ENCODE assay signal across 12 mouse cellular contexts in genomic region chr11:119766782-119767459, GRCm38 (mm10).
DNase-seq lines count a peak whose midpoint lies in the region; ATAC-seq and TF ChIP-seq lines count a peak whose summit lies in the region.
"Had no signal": no experiment of that assay in that cellular context is flagged by ENCODE, and none has a peak within 500 bp of the region (broad histone marks: within the 10 kb centered on the region; RNA-seq: fewer than 3 reads in every experiment).

No protein-coding gene starts in this region.

- H3K4me2 ChIP-seq in forebrain, embryonic 16.5 days (ENCODE audit: low read length), result no peak overlapping the region
- H3K4me2 ChIP-seq in hindbrain, embryonic 14.5 days (replicated peaks), result no peak overlapping the region
- no peak overlapping the region for H3K4me2 ChIP-seq in midbrain, postnatal 0 days (ENCODE audit: low read depth, low read length, poor library complexity, severe bottlenecking)
- H3K4me2 ChIP-seq: limb, embryonic 15.5 days had no signal

- H3K4me1 ChIP-seq in forebrain, embryonic 10.5 days, result peaks cover 23% of the 10 kb centered on the region
- H3K4me1 ChIP-seq in forebrain, embryonic 16.5 days (replicated peaks; ENCODE audit: control insufficient read depth, insufficient read depth, low read length), result peaks cover 5% of the 10 kb centered on the region
- peaks cover 17% of the 10 kb centered on the region for H3K4me1 ChIP-seq in hindbrain, embryonic 14.5 days (replicated peaks; ENCODE audit: control insufficient read depth, insufficient read depth, low read length)
- peaks cover 8% of the 10 kb centered on the region; the same call in 1 of the 2 replicates for H3K4me1 ChIP-seq in midbrain, postnatal 0 days (ENCODE audit: insufficient read depth, low read length)
- H3K4me1 ChIP-seq: limb, embryonic 15.5 days had no signal

- ATAC-seq in forebrain, embryonic 16.5 days, result no peak
- ATAC-seq in hindbrain, embryonic 14.5 days (ENCODE audit: low FRiP score), result peak; percentile 34; the same call in 1 of the 2 replicates
- ATAC-seq in midbrain, postnatal 0 days (ENCODE audit: low FRiP score), result no peak

- H3K36me3 ChIP-seq in forebrain, embryonic 10.5 days (replicated peaks), result peaks cover 18% of the 10 kb centered on the region
- no peaks in the 10 kb centered on the region for H3K36me3 ChIP-seq in forebrain, embryonic 16.5 days (ENCODE audit: control insufficient read depth, insufficient read depth)
- no peaks in the 10 kb centered on the region for H3K36me3 ChIP-seq in hindbrain, embryonic 14.5 days (replicated peaks; ENCODE audit: control insufficient read depth, insufficient read depth)
- H3K36me3 ChIP-seq in midbrain, postnatal 0 days (ENCODE audit: insufficient read depth, low read length), result 0 out of 2 replicates have a peak, but pooled peaks cover 5% of the 10 kb centered on the region

- H3K9ac ChIP-seq in forebrain, embryonic 16.5 days (replicated peaks; ENCODE audit: low read depth, low read length), result no peak overlapping the region
- 0 out of 2 replicates have a peak overlapping the region, but pooled peaks have one; percentile 13 for H3K9ac ChIP-seq in hindbrain, embryonic 14.5 days
- no peak overlapping the region for H3K9ac ChIP-seq in midbrain, postnatal 0 days (replicated peaks; ENCODE audit: low read length, poor library complexity, severe bottlenecking)
- H3K9ac ChIP-seq: limb, embryonic 15.5 days had no signal

- DNase-seq in forebrain, embryonic 10.5 days (ENCODE audit: extremely low spot score, low spot score), result no peak
- DNase-seq in cerebellum, adult 9-11 months, result peak; percentile 73
- no peak for DNase-seq in hindbrain, embryonic 14.5 days (ENCODE audit: low spot score)
- DNase-seq in midbrain, postnatal 0 days (ENCODE audit: low spot score), result peak; percentile 40
- DNase-seq in spleen, postnatal 36 days (ENCODE audit: low spot score in 2 of 2), result no peak
- DNase-seq in gastrocnemius, adult 8-10 months (ENCODE audit: low spot score in 2 of 2), result no peak
- no peak for DNase-seq in adrenal gland, postnatal 25 days
- DNase-seq: kidney, postnatal 10 days had no signal

- H3K27ac ChIP-seq in forebrain, embryonic 10.5 days, result peak overlapping the region; percentile 26; the same call in 1 of the 2 replicates
- no peak overlapping the region for H3K27ac ChIP-seq in forebrain, embryonic 16.5 days (ENCODE audit: low read length)
- 0 out of 2 replicates have a peak overlapping the region, but pooled peaks have one; percentile 45 for H3K27ac ChIP-seq in hindbrain, embryonic 14.5 days
- H3K27ac ChIP-seq in midbrain, postnatal 0 days (ENCODE audit: low read depth, low read length), result no peak overlapping the region
- H3K27ac ChIP-seq: heart, embryonic 10.5 days; left cerebral cortex, adult 2 months; limb, embryonic 15.5 days had no signal

- H3K27me3 ChIP-seq in forebrain, embryonic 10.5 days (ENCODE audit: poor library complexity, severe bottlenecking), result no peaks in the 10 kb centered on the region
- no peaks in the 10 kb centered on the region for H3K27me3 ChIP-seq in forebrain, embryonic 16.5 days (replicated peaks; ENCODE audit: control insufficient read depth, insufficient read depth, low read length)
- no peaks in the 10 kb centered on the region for H3K27me3 ChIP-seq in hindbrain, embryonic 14.5 days (ENCODE audit: control insufficient read depth, insufficient read depth, low read length)
- H3K27me3 ChIP-seq in midbrain, postnatal 0 days (ENCODE audit: insufficient read depth, low read length), result no peaks in the 10 kb centered on the region
- H3K27me3 ChIP-seq: limb, embryonic 15.5 days had no signal

- TF ChIP-seq CTCF in midbrain, postnatal 0 days (IDR thresholded peaks at IDR 0.05), result no peak

- 68% methylated on average over 5 of the region's 5 CpGs for WGBS in forebrain, embryonic 10.5 days
- WGBS in forebrain, embryonic 16.5 days, result 38% methylated on average over 5 of the region's 5 CpGs
- WGBS in hindbrain, embryonic 14.5 days, result 25% methylated on average over 5 of the region's 5 CpGs
- 40% methylated on average over 5 of the region's 5 CpGs for WGBS in midbrain, postnatal 0 days

- H3K9me3 ChIP-seq in forebrain, embryonic 10.5 days, result no peaks in the 10 kb centered on the region
- no peaks in the 10 kb centered on the region for H3K9me3 ChIP-seq in forebrain, embryonic 16.5 days (ENCODE audit: control insufficient read depth, low read length)
- no peaks in the 10 kb centered on the region for H3K9me3 ChIP-seq in hindbrain, embryonic 14.5 days (ENCODE audit: control insufficient read depth, low read length)
- H3K9me3 ChIP-seq in midbrain, postnatal 0 days (ENCODE audit: low read length), result no peaks in the 10 kb centered on the region
- H3K9me3 ChIP-seq: heart, embryonic 10.5 days; limb, embryonic 15.5 days had no signal

- H3K4me3 ChIP-seq in forebrain, embryonic 10.5 days, result no peak overlapping the region
- no peak overlapping the region for H3K4me3 ChIP-seq in forebrain, embryonic 16.5 days (replicated peaks; ENCODE audit: low read length)
- H3K4me3 ChIP-seq in hindbrain, embryonic 14.5 days (replicated peaks; ENCODE audit: low read length), result no peak overlapping the region
- H3K4me3 ChIP-seq in midbrain, postnatal 0 days (ENCODE audit: low read depth, low read length), result no peak overlapping the region
- H3K4me3 ChIP-seq: heart, embryonic 10.5 days; left cerebral cortex, adult 2 months; limb, embryonic 15.5 days had no signal

Comparison
In these comparisons a context has a peak if more than half of its experiments do, and no peak if none do; other contexts are left out.
1. H3K27ac ChIP-seq: peak in forebrain, embryonic 10.5 days (single experiment) and hindbrain, embryonic 14.5 days (single experiment); none in forebrain, embryonic 16.5 days (single experiment) and midbrain, postnatal 0 days (single experiment).
2. DNase-seq: peak in cerebellum, adult 9-11 months (single experiment) and midbrain, postnatal 0 days (single experiment); none in forebrain, embryonic 10.5 days (single experiment), hindbrain, embryonic 14.5 days (single experiment), spleen, postnatal 36 days (0 of 2), gastrocnemius, adult 8-10 months (0 of 2) and adrenal gland, postnatal 25 days (single experiment).